Mouse (Mus musculus) ovary, adult 2 months (tissue): ENCODE data around the gene Grk6. TPM values are rescaled to one million over a fixed set of nuclear protein-coding genes. Genes with fewer than 3 reads are reported as not detected.

Source experiments
- polyA plus RNA-seq: library from polyadenylated mRNA; depleted of rRNA; stranded (reverse); fragments of >200 nt; gene quantifications from 2 replicates; pipeline ENCODE4 v1.2.3, GENCODE M21; 2012; rRNA removed

Grk6 gene
- 61.2 and 61.5 TPM in 2 replicates for polyA plus RNA-seq

GRCm38 (mm10) chr13:55444937-55445315, at the start of gene Grk6:
Gene Grk6, plus strand, starts transcription at chr13:55445072.

DNA sequence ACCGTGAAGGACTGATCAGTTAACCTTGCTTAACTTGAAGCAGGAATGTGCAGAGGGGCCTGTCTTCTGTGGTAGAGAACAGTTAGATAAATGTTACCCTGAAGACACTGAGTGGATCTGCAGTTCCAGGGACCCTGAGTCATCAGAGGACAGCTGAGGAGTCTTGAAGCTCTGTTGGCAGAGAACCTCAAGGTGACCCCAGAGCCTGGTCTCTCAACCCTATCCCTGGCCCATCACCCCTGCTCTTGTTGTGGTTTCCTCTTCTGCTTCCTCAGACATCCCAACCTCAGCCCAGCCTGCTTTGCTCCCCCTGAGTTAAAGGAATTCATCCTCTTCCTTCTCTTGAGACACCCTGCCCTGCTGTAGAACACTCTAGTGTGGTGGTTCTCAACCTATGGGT, 46.8 kb upstream of the Grk6 start, which contains the start of gene Slc34a1:
Gene Slc34a1 (plus strand): TSS at position 100 of the 400 bp plus-strand sequence.

DNA sequence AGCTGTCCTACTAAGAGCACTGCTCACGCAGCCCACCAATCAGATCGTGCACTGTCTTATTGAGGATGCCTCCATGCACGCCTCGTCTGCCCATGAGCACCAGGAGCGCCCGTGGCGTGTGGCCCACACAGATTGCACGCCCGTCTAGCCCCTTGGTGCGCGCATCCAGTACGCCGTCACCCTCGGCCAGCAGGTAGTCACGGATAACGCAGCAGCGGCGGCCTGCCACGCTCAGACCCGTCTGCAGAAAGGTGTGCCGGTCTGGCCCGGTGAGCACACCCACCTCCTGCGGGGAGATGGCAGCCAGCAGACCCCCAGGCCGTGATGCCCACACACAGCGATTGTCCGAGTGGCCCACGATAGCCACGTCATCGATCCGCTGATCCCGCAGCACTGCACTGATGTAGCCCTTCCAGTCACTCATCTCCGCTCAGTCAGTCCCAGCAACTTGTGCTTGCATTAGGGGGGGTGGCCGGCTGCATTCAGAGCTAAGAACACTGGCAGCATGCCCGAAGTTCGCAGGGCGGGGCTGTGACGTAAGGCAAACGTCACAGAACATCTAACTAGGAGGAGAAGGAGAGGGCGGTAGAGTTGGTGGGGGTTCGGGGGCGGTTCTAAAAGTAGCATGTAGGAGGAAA, 30.0 kb upstream of the Grk6 start, which contains the start of gene Pfn3:
Gene Pfn3 (minus strand): TSS at position 490 of the 638 bp plus-strand sequence.

DNA sequence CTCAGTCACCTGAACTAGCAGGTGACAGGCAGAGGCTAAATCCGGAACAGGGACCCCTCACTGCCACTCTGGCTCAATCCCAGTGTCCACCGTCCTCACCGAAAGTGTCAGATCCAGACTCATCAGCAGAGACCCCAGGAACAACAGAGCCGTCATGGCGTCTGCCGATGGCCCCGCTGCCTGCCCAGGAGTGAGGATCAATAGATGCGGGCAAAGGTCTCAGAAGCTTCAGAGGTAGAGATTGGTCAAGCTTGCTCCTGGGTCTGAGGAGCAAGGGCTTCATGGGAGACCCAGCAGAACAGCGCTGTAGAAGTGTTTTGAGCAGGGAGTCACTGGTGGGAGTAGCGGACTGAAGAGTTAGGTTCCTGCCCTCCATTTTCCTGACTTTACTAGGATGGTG, 18.3 kb upstream of the Grk6 start, which contains the start of gene F12:
Gene F12 (minus strand): TSS at position 181 of the 400 bp plus-strand sequence.

GRCm38 (mm10) chr13:55464027-55464884, 19.4 kb downstream of the Grk6 start, which contains the start of gene Prr7:
Gene Prr7, plus strand, starts transcription at chr13:55464267.

DNA sequence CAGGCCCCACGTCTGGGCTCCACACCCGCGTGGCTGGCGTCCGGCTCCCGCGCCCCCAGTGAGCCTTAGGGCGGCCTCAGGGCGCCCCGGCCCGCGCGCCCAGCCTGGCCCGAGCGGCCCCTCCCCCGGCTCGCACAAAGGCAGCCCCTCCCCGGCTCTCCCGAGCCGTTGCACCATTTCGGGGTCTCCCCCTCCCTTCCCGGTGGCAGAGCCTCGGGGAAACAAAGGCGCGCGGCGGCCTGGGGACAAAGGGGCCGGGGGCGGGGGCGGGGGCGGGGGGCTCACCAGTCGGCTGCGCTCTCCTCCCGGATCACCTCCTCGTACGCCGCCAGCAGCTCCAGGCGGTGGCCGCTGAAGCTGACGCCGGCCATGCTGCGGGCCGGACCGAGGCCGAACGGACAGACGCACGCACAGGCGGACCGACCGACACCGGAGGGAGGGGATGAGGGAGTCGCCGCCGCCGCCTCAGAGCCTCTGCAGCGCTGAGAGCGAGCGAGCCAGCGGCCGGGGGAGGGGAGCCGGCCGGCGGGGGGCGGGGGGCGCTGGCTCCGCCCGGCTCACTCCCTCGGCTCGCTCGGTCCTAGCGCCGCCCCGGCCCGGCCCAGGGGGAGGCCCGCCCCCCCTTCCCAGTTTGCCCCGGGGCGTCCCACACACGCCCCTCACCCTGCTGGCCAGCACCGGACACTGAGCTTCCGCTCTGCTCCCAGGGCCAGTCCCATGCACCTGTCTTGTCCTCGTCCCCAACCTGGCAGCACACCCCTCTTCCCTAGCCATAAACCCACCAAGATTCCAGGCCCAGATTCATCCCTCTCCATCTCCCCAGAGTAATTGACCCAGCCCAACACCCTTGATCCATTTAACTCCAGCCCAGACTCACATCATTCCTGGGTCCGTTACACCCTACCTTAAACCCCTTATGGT, 43.0 kb downstream of the Grk6 start, which contains the start of gene Dbn1:
Gene Dbn1 (minus strand): TSS at position 534 of the 921 bp plus-strand sequence.

Other genes starting within 250 kb of the Grk6 start
- 20.2 and 25.4 TPM in 2 replicates for gene Nsd1, start 235.3 kb upstream of the Grk6 start, polyA plus RNA-seq
- 323 and 337 TPM in 2 replicates for gene Prelid1, start 124.6 kb upstream of the Grk6 start, polyA plus RNA-seq
- 90.5 and 92.6 TPM in 2 replicates for gene Rab24, start 123.1 kb upstream of the Grk6 start, polyA plus RNA-seq
- gene Mxd3, start 115.2 kb upstream of the Grk6 start, polyA plus RNA-seq = 16.3 and 21.3 TPM in 2 replicates
- 133 and 142 TPM in 2 replicates for gene Lman2, start 82.3 kb upstream of the Grk6 start, polyA plus RNA-seq
- 2.6 and 3.3 TPM in 2 replicates for gene Rgs14, start 75.3 kb upstream of the Grk6 start, polyA plus RNA-seq
- gene Slc34a1, start 46.9 kb upstream of the Grk6 start, polyA plus RNA-seq = 0.08 and 0.53 TPM in 2 replicates
- gene Pfn3, start 29.8 kb upstream of the Grk6 start, polyA plus RNA-seq = not detected in 2 replicates
- 0.23 and 1.3 TPM in 2 replicates for gene F12, start 18.3 kb upstream of the Grk6 start, polyA plus RNA-seq
- gene Prr7, start 19.2 kb downstream of the Grk6 start, polyA plus RNA-seq = 39.3 and 64.5 TPM in 2 replicates
- 121 and 140 TPM in 2 replicates for gene Dbn1, start 43.0 kb downstream of the Grk6 start, polyA plus RNA-seq
- gene Pdlim7, start 68.6 kb downstream of the Grk6 start, polyA plus RNA-seq = 253 and 269 TPM in 2 replicates
- gene Dok3, start 84.2 kb downstream of the Grk6 start, polyA plus RNA-seq = 12.2 and 13.5 TPM in 2 replicates
- 110 and 147 TPM in 2 replicates for gene Ddx41, start 91.6 kb downstream of the Grk6 start, polyA plus RNA-seq
- gene Fam193b, start 126.0 kb downstream of the Grk6 start, polyA plus RNA-seq = 118 and 137 TPM in 2 replicates
- 90.5 and 90.9 TPM in 2 replicates for gene Tmed9, start 128.7 kb downstream of the Grk6 start, polyA plus RNA-seq
- gene B4galt7, start 154.8 kb downstream of the Grk6 start, polyA plus RNA-seq = 29.8 and 32.7 TPM in 2 replicates
- 17.4 and 18.4 TPM in 2 replicates for gene Caml, start 177.9 kb downstream of the Grk6 start, polyA plus RNA-seq
- gene Ddx46, start 190.0 kb downstream of the Grk6 start, polyA plus RNA-seq = 9.0 and 9.2 TPM in 2 replicates
- 31.8 and 32.2 TPM in 2 replicates for gene B230219D22Rik, start 248.1 kb downstream of the Grk6 start, polyA plus RNA-seq